Mouse (Mus musculus): ENCODE measurements around the gene Slc26a5.

Gene Slc26a5

GRCm38 (mm10) chr5:21804837-21805236, 60.6 kb downstream of the Slc26a5 start:
- DNase-seq = no peak

- no peak for DNase-seq
These were observed 61.7 kb downstream of the Slc26a5 start for GRCm38 (mm10) chr5:21803691-21804188.

GRCm38 (mm10) chr5:21802907-21803306, 62.5 kb downstream of the Slc26a5 start:
- DNase-seq = no peak

- no peak for DNase-seq
These were observed 73.2 kb downstream of the Slc26a5 start for GRCm38 (mm10) chr5:21792166-21792565.

- DNase-seq = no peak
These were observed 76.3 kb downstream of the Slc26a5 start for GRCm38 (mm10) chr5:21789061-21789460.

GRCm38 (mm10) chr5:21787186-21788105, 78.0 kb downstream of the Slc26a5 start:
- no peak for DNase-seq

- DNase-seq = peak; percentile 79 to 87
These were observed 78.9 kb downstream of the Slc26a5 start for GRCm38 (mm10) chr5:21786258-21787185.

GRCm38 (mm10) chr5:21785776-21786175, 79.6 kb downstream of the Slc26a5 start:
- DNase-seq = no peak

- DNase-seq = peak; percentile 77 to 80
These were observed 80.4 kb downstream of the Slc26a5 start, which contains the start of the genes Dnajc2 and Psmc2 for GRCm38 (mm10) chr5:21785053-21785452. TSS of gene Dnajc2 (minus strand) at chr5:21785251. TSS of gene Psmc2 (plus strand) at chr5:21785283.

- DNase-seq = peak; percentile 8 to 64
These were observed 81.0 kb downstream of the Slc26a5 start for GRCm38 (mm10) chr5:21784161-21785052.

- no peak for DNase-seq
These were observed 88.9 kb downstream of the Slc26a5 start for GRCm38 (mm10) chr5:21776491-21776890.

GRCm38 (mm10) chr5:21769841-21770240, 95.6 kb downstream of the Slc26a5 start:
- no peak for DNase-seq

- DNase-seq = no peak
These were observed 96.9 kb downstream of the Slc26a5 start for GRCm38 (mm10) chr5:21768506-21768905.

Measured in thymus, adult 18-20 months (tissue).